Mouse (Mus musculus) C2C12 (cell line): Measurements from ENCODE around the gene Cpn1.

Source experiments
- CEBPB ChIP-seq: IDR thresholded peaks from one replicate; pipeline ENCODE4 v1.6.1; 2011; ENCODE audit warnings: low read depth, mild to moderate bottlenecking, control low read depth, moderate library complexity
- CTCF ChIP-seq: IDR thresholded peaks from one replicate; pipeline ENCODE4 v1.5.1; 2011; ENCODE audit not compliant: control insufficient read depth, insufficient read depth, insufficient read length
- MAX ChIP-seq: IDR thresholded peaks from one replicate; pipeline ENCODE4 v1.6.1; 2011; ENCODE audit warnings: mild to moderate bottlenecking, control low read depth
- MYOG ChIP-seq: IDR thresholded peaks from one replicate; pipeline ENCODE4 v1.6.1; 2011; ENCODE audit not compliant: control insufficient read depth, insufficient read length; ENCODE audit errors: extremely low read depth

GRCm38 (mm10) chr19:43962795-43963194 lies 23.6 kb downstream of the Cpn1 start:
- no peak for TF ChIP-seq MYOG
- TF ChIP-seq CTCF = no peak
- no peak for TF ChIP-seq CEBPB
- no peak for TF ChIP-seq MAX
